Mouse (Mus musculus): ENCODE data around the gene Igflr1. TPM values are rescaled to one million over a fixed set of nuclear protein-coding genes. Genes with fewer than 3 reads are reported as not detected.

Gene Igflr1
- total RNA-seq, 2 experiments from 2014 or later, result 8.0 TPM; not detected in 1

DNA sequence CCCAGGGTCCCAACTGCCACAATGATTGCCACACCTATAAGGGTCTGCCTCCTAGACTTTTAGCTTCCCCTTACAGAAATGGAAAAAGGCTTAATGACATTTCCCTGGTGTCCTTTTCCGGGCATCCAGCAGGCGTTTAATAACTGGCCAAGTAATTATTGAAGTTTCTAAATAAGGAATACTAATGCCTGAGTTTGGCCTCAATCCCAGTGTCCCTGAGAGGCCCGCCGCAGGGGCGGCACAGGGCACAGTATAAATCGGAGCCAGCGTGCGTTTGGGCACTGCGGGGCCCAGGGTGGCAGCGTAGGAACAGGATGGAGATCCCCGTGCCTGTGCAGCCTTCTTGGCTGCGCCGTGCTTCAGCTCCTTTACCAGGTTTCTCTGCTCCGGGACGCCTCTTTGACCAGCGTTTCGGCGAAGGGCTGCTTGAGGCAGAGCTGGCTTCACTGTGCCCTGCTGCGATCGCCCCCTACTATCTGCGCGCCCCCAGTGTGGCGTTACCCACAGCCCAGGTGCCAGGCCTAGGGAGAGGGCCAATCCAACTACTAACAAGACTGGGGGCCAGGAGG lies 12.1 kb upstream of the Igflr1 start:
- ATAC-seq (ENCODE audit: poor library complexity, severe bottlenecking), result no peak

DNA sequence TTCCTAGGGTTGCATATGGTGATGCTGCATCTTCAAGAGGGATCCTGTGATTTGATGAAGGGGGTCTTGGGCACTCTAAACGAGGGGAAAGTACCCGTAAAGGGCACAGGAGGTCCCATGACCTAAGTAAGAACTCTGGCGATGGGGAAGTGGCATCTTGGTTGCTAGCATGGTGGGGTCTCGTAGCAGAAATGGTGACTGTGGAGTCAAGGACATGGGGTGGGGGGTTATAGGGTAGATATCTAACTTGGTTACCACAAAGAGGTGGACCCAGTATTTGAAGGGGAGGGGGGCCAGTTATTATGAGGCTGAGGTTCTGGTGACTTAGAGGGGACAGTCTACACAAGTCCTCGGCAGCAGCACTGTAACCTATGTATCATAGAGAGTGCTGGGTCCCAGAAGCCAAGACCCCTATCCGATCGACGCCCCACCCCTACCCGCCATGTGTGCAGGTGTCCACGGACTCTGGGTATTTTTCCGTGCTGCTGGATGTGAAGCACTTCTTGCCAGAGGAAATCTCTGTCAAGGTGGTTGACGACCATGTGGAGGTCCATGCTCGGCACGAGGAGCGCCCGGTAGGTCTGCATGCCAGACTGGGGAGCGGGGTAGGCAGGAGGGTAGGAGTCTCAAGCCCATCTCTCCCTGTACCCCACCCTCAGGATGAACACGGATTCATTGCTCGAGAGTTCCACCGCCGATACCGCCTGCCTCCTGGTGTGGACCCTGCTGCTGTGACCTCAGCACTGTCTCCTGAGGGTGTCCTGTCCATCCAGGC lies 11.2 kb upstream of the Igflr1 start:
- ATAC-seq (ENCODE audit: poor library complexity, severe bottlenecking), result no peak

DNA sequence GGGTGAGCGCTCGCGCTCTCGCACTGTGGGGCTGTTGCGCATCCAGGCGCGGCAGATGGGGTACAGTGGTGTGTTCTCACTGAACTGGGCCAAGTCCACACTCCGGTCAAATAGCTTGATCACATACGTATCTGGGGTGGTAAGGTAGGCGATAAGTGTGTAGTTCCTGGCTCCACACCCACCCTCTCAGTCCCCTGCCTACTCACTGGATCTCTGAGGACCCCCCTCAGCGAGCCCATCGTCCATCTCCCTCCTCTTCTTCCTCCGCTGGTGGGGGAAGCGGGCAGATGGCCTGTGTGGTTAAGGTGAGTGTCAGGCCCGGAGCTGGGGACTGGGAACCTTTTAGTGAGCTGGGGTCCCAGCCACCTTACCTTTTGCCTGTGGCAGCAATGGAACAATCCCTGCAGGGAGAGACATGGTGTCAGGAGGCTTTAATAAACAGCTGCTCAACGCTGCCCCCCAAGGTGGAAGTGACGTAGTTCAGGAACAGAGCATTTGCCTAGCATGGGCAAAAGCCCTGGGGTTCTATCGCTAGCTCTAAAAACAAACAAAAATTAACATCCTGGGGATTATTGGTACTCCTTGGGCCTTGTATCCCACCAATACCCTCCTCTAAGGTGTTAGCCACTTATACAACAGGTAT lies 8.2 kb upstream of the Igflr1 start:
- ATAC-seq (ENCODE audit: poor library complexity, severe bottlenecking), result no peak

DNA sequence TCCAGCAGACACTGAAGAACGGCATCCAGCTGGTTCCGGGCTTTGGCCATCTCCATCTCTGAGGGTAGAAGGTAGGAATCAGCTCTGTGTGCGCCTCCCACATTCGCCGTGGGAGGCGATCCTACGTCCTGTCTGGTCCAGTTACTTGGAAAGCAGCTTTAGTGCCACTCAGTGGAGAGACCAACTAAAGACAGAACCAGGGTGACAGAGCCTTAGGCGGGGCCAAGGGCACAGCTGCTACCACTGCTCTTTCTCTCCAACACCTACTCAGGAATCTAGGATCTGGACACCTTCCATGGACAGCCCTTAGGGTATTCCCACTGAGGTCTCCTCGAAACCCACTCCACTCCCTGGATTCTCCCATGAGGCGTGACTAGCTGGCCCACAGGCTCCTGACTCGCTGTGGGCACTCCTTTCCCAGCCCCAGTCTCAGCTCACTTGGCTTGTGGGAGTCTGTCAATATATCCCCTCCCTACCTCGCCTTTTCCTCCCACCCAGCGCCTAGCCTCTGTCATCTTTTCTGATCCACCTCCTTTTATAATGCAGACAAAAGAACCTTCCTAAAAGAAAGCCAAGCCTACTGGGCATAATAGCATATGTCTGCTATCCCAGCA lies 7.2 kb upstream of the Igflr1 start:
- ATAC-seq (ENCODE audit: poor library complexity, severe bottlenecking), result no peak

DNA sequence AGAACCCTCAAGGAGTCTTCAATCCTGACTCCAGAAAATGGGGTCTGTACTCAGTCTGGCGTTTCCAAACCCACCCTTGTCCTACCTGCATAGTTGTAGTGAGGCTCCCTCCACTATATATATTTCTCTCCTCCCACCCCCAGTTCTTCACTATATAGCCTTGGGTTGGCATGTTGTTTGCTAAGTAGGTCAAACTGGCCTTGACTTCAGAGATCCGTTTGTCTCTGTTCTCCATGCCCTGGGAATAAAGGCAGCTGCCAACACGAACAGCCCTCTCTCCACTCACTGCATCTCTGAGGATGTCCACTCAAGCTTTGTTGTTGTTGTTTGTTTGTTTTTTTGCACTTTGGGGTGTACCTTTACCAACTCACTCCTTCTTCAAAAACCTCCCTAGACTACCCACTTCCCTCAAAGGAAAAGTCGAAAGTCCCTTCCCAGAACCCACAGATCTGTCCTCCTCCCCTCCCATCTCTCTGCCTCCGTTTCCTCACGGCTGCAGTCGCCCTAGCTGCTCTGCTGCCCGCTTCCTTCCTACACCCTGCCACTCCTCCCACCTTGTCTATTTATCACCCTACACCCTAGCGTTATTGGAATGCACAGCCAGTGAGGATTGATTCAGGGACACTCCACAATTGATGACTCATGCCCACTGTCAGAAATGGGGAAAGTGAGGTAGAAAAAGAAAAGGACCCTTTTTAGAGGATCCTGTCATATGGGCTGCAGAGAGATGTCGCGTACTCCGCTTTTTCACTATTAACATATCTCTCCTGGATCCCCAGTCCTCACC lies 6.4 kb upstream of the Igflr1 start:
- peak; percentile 4; the same call in 1 of the 2 replicates for ATAC-seq (ENCODE audit: poor library complexity, severe bottlenecking)

DNA sequence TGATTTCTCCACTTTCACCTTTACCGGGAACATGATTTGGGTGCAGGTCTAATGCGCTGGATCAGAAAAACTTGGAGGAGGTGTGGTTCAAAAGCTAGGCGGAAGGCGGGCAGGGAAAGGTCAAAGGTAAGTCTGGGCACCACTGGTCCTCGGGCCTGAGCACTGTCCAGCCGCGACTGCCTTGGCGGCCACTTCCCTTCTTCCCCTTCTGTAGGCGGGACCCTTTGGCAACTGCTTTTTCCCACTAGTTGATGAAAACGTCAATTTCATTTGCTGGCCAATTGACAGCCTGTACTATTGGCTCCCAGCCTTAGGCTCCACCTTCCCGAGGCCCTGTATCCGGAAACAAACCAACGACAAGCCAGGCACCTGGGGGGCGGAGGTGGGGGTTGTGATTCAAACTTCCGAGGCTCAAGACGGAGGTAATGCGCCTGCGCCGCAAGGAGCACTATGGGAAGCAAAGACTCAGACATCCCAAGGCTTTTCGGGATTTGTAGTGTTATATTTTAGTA lies 5.7 kb upstream of the Igflr1 start, which contains the start of gene Lin37:
Gene Lin37, minus strand, starts transcription at position 396 of the 512 bp plus-strand sequence.
- peak; percentile 83 for ATAC-seq (ENCODE audit: poor library complexity, severe bottlenecking)

DNA sequence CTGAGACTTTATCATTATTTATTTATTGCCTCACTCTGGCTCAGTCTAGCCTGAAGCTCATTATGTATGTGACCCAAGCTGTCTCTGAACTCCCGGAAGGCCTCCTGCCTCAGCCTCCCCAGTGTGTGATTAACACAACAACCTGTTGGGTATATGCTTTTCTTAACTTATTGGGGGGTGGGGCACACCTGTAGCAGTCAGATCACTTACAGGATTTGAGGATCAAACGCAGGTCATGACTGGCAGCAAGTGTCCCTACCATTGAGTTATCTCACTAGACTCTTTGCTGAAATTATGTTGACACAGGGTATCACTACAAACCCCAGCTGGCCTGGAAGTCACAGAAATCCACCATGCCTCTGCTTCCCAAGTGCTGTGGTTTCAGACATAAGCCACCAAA lies 4.9 kb upstream of the Igflr1 start:
- no peak for ATAC-seq (ENCODE audit: poor library complexity, severe bottlenecking)

DNA sequence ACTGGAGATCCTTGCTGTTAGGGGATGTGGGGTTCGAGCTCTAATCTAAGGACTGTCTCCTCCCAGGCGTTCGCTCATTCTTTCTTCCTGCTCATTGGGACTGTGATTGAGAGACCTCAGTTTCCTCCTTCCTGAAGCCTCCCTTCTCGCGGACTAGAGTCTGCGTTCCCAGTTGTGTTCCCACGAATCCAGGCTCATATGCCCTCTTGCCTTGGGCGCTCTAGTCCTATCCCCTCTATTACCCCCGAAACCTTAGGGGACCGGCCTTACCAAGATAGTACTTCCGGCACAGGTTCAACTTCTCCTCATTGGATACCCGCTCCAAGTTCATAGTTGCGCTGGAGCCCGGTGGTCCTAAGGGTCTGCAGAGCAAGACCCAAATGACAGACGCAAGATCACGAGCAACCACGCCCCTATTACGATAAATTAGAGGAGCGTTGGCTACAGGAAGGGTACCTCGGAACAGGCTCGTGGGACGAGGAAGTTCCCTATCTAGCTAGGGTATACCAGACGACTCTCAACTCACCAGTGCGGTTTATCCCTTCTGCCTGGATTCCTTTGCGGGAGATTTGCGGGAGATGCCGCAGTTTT lies 2.6 kb upstream of the Igflr1 start:
- peak; percentile 14 for ATAC-seq (ENCODE audit: poor library complexity, severe bottlenecking)

DNA sequence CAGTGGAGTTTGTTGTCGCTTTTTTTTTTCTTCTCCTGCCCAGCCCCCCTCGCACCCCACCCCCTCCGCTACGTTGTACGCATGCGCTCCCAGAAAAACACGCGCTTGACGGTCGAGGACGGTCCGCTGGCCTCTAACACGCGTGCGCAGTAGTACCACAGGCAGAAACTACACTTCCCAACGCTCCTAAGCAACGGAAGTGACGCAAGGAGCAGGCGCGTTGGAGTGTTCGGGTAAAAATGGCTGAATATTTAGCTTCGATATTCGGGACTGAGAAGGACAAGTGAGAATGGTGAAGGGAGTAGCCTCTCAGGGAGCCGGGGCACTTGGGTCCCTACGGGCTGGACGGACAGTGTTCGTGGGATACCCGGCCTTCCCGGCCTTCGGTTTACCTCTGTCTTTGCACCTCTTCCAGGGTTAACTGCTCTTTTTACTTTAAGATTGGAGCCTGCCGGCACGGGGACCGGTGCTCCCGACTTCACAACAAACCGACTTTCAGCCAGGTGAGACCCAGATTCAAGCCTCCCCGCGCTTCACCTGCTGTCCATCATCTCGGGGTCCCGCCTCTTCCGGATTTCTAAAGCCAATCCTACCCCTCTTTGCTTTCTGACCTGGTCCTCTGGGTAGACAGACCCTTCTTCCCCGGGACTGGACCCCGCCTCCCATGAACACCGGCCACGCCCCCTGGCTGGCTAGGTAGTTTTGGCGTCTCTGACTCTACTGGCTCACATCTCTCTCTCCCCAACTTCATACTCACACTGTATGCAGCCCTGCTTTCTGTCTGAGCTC lies 1.9 kb upstream of the Igflr1 start, which contains the start of the genes U2af1l4, Gm49396 and Psenen:
Gene U2af1l4, plus strand, starts transcription at position 185 of the 789 bp plus-strand sequence.
Gene Gm49396, plus strand, starts transcription at position 228 of the 789 bp plus-strand sequence.
Gene Psenen, minus strand, starts transcription at position 511 of the 789 bp plus-strand sequence.
- peak; percentile 68 for ATAC-seq (ENCODE audit: poor library complexity, severe bottlenecking)

DNA sequence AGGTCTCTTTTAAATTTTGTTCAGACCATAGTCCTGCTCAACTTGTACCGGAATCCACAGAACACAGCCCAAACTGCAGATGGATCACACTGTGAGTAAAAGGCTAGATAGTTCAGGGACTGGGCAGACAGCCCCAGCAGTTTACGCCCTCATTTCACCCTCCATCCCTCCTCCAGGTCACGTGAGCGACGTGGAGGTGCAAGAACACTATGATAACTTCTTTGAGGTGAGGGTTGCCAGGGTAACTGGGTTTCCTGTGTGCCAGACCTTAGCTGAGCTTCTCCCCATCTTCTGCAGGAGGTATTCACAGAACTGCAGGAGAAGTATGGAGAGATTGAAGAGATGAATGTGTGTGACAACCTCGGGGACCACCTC lies 1.3 kb upstream of the Igflr1 start:
- no peak for ATAC-seq (ENCODE audit: poor library complexity, severe bottlenecking)

DNA sequence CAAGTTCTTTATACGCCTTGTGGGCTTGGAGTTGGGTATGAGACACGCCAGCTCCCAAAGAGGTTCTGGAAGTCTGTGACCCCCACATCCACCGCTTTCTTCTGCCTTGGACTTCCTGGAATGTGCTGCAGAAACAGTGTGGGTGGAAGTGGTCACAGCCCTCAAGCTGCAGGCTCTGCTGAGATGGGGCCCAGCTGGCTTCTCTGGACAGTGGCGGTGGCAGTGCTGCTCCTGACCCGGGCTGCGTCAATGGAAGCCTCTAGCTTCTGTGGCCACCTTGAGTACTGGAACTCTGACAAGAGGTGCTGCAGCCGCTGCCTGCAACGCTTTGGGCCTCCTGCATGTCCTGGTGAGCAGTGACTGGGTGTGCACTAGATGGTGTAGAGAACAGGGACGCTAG lies 806 bp downstream of the Igflr1 start:
- no peak for ATAC-seq (ENCODE audit: poor library complexity, severe bottlenecking)

DNA sequence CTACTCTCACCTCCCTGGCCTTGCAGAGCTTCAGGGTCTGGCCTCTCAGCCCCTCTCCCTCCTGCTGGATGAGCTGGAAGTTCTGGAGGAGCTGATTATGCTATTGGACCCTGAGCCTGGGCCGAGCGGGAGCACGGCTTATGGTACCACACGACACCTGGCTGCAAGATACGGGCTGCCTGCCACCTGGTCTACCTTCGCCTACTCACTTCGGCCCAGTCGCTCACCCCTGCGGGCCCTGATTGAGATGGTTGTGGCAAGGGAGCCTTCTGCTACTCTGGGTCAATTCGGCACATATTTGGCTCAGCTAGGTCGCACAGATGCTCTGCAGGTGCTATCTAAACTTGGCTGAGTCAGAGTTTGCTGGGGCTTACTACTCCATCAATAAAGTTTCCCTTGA lies 2.3 kb downstream of the Igflr1 start:
- ATAC-seq (ENCODE audit: poor library complexity, severe bottlenecking), result no peak

DNA sequence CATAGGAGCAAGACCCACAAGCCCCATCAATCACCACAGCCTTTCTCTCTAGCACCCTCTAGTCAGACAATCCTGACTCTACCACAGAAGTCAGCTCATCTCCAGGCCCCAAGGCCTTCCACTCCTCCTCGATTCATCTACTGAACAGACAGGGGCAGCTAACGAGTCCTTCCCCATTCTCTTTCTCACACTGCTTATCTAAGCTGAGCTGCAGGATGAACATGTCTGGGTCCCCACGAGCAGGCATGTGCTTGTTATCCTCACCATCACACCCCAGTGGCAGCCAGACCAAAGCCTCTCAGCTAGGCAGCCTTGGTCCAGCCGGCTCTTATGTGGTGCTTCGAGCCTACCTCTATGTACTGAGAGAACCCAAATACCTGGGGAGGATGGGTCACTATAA lies 7.2 kb downstream of the Igflr1 start:
- no peak for ATAC-seq (ENCODE audit: poor library complexity, severe bottlenecking)

DNA sequence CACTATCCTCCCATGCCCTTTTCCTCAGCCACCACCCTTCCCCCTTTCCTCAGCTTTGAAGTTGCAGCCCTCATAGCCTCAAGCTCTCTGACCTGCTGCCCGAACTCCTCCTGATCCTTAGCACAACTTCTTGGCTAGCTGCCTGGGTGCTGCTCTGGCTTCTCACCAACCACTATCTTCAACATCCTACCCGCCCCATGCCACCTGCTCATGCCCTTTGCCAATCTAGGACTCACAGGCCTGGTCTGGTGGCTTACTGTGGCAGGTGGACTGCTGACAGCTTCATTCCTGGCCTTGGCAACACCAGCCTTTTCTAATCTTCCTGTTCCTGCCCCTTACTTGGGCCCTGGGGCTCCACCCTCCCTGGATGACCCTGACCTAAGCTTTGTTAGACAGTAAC lies 7.7 kb downstream of the Igflr1 start:
- peak; percentile 24 for ATAC-seq (ENCODE audit: poor library complexity, severe bottlenecking)

DNA sequence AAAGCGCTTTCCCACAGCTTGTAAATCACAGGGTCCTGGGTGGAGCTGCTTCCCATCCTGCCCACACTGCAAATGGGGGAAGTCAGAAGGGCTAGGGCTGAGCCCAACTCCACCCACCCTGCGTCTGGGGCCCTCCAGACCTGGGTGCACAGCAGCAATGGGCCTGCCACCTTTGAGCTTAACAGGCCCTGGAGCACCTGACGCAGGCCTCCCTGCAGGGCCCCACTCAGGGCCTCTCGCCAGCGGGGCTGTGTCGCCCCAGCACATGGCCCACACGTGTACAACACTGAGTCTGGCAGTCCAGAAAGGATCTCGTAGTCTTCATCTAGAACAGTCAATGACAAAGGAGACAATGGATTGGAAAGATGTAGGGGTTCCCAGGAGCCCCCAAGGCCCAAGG lies 14.7 kb downstream of the Igflr1 start:
- ATAC-seq (ENCODE audit: poor library complexity, severe bottlenecking), result no peak

DNA sequence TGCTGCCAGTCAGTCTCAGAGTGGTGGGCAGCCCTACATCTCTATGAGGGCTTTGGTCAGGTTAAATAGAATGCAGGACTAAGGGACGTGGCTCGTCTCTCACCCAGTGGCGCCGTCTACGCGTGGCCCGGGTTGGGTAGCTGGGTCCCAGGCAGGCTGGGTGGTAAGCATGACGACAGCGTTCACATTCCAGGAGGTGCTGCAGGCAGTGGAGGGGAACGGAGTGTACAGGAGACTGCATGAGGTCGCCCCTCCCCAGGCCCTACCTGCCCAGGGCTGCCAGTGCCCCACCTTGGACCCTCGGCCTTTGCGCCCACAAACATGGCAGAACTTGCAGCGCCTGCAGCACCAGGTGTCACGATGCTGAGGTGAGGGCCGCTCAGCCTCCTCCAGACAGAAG lies 16.3 kb downstream of the Igflr1 start:
- no peak for ATAC-seq (ENCODE audit: poor library complexity, severe bottlenecking)

DNA sequence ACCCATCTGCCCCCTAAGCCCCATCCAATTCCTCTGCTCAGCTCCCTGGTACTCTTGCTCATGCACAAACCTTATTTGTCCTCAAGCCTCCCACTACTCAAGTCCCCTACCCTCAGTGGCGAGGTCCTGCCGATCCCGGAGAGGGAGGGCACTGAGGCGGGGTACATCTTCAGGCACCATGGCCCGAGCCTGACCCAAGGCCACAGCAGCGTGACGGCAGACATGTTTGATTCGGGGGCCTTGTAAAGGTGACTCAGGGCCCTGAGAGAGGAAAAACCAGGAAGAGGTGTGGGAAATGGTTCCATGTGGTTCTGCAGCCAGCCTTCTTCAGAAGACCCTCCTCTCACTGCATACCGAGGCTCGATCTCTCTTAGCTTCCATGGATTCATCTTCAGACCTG lies 19.1 kb downstream of the Igflr1 start:
- no peak for ATAC-seq (ENCODE audit: poor library complexity, severe bottlenecking)

DNA sequence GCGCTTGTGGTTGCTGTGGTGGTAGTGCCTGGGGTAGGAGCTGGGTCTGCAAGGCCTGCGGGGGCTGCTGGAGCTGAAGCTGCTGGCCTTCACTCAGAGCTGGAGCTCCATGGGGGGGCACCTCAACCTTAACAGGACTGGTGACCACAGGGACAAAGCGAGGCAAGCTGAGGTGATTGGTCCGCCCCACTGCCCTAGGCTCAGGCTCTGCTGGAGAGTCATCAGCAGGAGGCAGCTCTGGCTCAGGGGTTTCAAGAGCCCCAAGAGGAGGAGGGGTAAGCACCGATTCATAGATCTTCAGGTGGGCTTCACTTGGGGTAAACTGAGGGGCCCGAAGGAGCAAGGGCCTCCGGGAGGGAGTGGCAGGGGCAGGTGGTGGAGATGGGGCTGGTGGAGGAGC lies 19.9 kb downstream of the Igflr1 start:
- no peak for ATAC-seq (ENCODE audit: poor library complexity, severe bottlenecking)

DNA sequence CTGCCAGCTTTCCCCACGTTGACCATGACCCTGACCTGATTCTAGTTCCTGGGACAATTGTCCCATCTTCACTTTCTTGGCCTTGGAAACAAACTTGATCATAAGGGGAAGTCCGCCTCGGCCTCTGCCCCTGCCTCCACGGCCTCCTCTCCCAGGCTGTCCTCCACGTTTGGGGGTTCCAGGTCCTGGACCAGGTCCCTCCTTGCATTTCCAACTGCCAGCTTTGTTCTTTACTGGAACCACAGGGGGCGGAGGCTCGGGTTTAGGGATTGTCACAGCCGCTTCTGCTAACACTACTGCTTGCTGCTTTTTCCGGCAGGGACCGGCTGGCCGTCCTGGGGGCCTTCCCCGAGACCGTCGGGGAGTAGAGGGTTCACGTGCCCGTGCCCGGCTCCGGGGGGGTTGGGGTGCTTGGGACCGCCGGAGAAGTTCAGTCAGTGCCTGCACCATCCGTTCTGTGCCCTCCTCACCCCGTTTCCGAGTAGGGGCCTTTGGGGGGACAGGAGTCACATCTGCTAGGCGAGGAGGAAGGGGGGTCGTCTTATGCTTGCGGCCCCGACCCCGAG lies 21.3 kb downstream of the Igflr1 start:
- ATAC-seq (ENCODE audit: poor library complexity, severe bottlenecking), result no peak

All from megakaryocyte, adult 5-6 weeks (primary cell).